Mouse (Mus musculus): ENCODE measurements around the gene Galnt15. TPM values are rescaled to one million over a fixed set of nuclear protein-coding genes. Genes with fewer than 3 reads are reported as not detected.

Gene Galnt15
- polyA plus RNA-seq, 1 experiment from 2014 or later, result 0.09 TPM

DNA sequence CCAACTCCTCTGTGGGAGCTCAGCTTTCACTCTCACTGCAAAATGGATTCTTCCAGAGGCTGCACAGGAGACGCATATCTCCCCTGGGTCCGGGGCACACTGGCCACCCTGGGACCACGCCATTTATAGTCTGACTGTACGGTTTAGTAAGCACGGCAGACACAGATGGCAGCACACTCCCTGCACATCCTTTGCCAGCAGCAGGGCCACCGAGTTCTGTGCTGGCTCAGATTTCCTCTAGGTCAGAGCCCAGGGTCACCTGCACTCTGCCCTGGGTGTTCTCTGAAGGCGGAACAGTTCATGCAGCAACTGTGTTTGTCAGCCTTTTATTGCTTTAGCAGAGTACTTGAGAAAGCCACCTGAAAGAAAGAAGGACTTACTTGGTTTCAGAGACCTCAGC is 45.1 kb downstream of the Galnt15 start:
- ATAC-seq (ENCODE audit: insufficient number of reproducible peaks, insufficient read depth, low FRiP score, low read depth), result no peak
- Histone ChIP-seq H3K4me1 (ENCODE audit: control insufficient read depth, insufficient read depth, low read length) (no peaks in the 10 kb centered on the region), H3K27me3 (ENCODE audit: control insufficient read depth, insufficient read depth, low read length) (no peaks in the 10 kb centered on the region), H3K9ac (replicated peaks; ENCODE audit: low read depth, low read length) (no peak overlapping the region), H3K9me3 (ENCODE audit: control insufficient read depth, low read depth, low read length) (no peaks in the 10 kb centered on the region), H3K36me3 (ENCODE audit: control insufficient read depth, insufficient read depth, low read length) (no peaks in the 10 kb centered on the region), H3K27ac (ENCODE audit: low read length) (no peak overlapping the region), H3K4me2 (replicated peaks; ENCODE audit: low read depth, low read length) (no peak overlapping the region), H3K4me3 (ENCODE audit: low read depth, low read length) (no peak overlapping the region)
- WGBS, result 63% methylated on average over 7 of the region's 7 CpGs

GRCm38 (mm10) chr14:32076896-32077575 is 48.2 kb downstream of the Galnt15 start:
- Histone ChIP-seq H3K27me3 (ENCODE audit: control insufficient read depth, insufficient read depth, low read length) (no peaks in the 10 kb centered on the region), H3K36me3 (ENCODE audit: control insufficient read depth, insufficient read depth, low read length) (peaks cover 6% of the 10 kb centered on the region; the same call in 1 of the 2 replicates), H3K4me3 (ENCODE audit: low read depth, low read length) (no peak overlapping the region), H3K4me1 (ENCODE audit: control insufficient read depth, insufficient read depth, low read length) (no peaks in the 10 kb centered on the region), H3K9me3 (ENCODE audit: control insufficient read depth, low read depth, low read length) (no peaks in the 10 kb centered on the region), H3K4me2 (replicated peaks; ENCODE audit: low read depth, low read length) (no peak overlapping the region), H3K9ac (replicated peaks; ENCODE audit: low read depth, low read length) (no peak overlapping the region), H3K27ac (ENCODE audit: low read length) (no peak overlapping the region)
- WGBS, result 47% methylated on average over 8 of the region's 8 CpGs
- ATAC-seq (ENCODE audit: insufficient number of reproducible peaks, insufficient read depth, low FRiP score, low read depth), result no peak

DNA sequence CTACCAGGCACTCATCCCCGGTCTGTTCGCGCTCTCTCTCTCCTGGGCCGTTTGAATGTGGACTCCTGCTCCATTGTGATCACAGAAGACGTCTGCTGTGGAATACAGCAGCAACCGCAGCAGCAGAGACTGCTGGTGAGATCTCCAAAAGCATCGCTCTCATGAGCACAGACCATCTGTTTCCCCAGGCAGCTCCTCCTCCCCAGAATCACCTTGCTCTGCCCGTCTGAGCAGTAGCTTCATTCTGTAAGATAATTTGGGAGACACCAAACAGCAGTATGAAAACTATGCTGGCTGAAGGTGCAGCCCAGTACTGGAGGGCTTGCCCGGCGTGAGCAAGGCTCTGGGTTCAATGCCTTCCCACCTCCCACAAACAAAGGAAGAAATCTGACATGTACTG is 52.2 kb downstream of the Galnt15 start:
- Histone ChIP-seq H3K9me3 (ENCODE audit: control insufficient read depth, low read depth, low read length) (no peaks in the 10 kb centered on the region), H3K4me1 (ENCODE audit: control insufficient read depth, insufficient read depth, low read length) (no peaks in the 10 kb centered on the region; the same call in 1 of the 2 replicates), H3K9ac (replicated peaks; ENCODE audit: low read depth, low read length) (no peak overlapping the region), H3K36me3 (ENCODE audit: control insufficient read depth, insufficient read depth, low read length) (peaks cover 15% of the 10 kb centered on the region), H3K27ac (ENCODE audit: low read length) (no peak overlapping the region), H3K4me3 (ENCODE audit: low read depth, low read length) (no peak overlapping the region), H3K4me2 (replicated peaks; ENCODE audit: low read depth, low read length) (no peak overlapping the region), H3K27me3 (ENCODE audit: control insufficient read depth, insufficient read depth, low read length) (no peaks in the 10 kb centered on the region)
- 81% methylated on average over 10 of the region's 10 CpGs for WGBS
- no peak for ATAC-seq (ENCODE audit: insufficient number of reproducible peaks, insufficient read depth, low FRiP score, low read depth)

DNA sequence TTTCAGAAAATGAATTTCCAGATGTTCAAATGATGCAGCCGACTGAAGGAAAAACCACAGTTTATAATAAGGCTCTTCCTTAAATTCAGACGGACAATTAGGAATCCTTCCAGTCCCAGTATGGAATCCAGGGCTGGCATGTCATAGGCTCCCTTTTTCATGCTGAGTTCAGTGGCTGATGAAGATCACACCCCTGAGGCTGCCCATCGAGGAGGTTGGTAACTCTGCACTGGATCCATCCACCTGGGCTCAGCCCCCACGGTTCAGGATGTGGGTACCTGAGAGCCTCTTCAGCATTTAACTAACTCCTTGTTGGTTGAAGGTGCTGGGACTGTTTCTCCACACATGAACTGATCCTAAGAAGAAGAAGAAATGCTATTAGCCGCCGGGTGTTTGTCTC is 54.1 kb downstream of the Galnt15 start:
- 93% methylated on average over 6 of the region's 6 CpGs for WGBS
- no peak for ATAC-seq (ENCODE audit: insufficient number of reproducible peaks, insufficient read depth, low FRiP score, low read depth)
- Histone ChIP-seq H3K4me3 (ENCODE audit: low read depth, low read length) (no peak overlapping the region), H3K4me2 (replicated peaks; ENCODE audit: low read depth, low read length) (no peak overlapping the region), H3K9me3 (ENCODE audit: control insufficient read depth, low read depth, low read length) (no peaks in the 10 kb centered on the region), H3K4me1 (ENCODE audit: control insufficient read depth, insufficient read depth, low read length) (peaks cover 6% of the 10 kb centered on the region; the same call in 1 of the 2 replicates), H3K9ac (replicated peaks; ENCODE audit: low read depth, low read length) (no peak overlapping the region), H3K27me3 (ENCODE audit: control insufficient read depth, insufficient read depth, low read length) (no peaks in the 10 kb centered on the region), H3K36me3 (ENCODE audit: control insufficient read depth, insufficient read depth, low read length) (peaks cover 15% of the 10 kb centered on the region), H3K27ac (ENCODE audit: low read length) (no peak overlapping the region)

DNA sequence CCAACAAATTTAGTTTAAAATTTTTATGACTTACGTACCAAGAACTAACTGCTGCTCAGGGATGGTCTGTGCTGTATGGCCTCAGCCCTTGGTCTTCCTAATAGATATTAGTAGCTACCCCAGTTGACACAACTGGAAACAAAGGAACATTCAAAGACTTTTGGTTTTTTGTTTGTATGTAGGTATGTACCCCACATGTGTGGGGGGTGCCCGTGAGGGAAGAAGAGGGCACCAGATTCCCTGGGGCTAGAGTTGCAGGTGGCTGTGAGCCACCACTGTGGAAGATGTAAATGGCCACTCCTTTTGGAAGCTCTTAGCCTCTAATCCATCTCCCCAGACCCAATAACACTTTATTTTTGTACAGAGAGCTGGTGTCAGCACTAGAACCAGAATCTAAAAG is 54.7 kb downstream of the Galnt15 start:
- no peak overlapping the region for H3K9ac ChIP-seq (replicated peaks; ENCODE audit: low read depth, low read length)
- H3K4me2 ChIP-seq (replicated peaks; ENCODE audit: low read depth, low read length), result no peak overlapping the region
- ATAC-seq (ENCODE audit: insufficient number of reproducible peaks, insufficient read depth, low FRiP score, low read depth), result no peak
- no peak overlapping the region for H3K27ac ChIP-seq (ENCODE audit: low read length)
- H3K4me1 ChIP-seq (ENCODE audit: control insufficient read depth, insufficient read depth, low read length), result peaks cover 6% of the 10 kb centered on the region; the same call in 1 of the 2 replicates
- WGBS, result 98% methylated on average over 2 of the region's 2 CpGs
- H3K4me3 ChIP-seq (ENCODE audit: low read depth, low read length), result no peak overlapping the region
- H3K27me3 ChIP-seq (ENCODE audit: control insufficient read depth, insufficient read depth, low read length), result no peaks in the 10 kb centered on the region
- peaks cover 15% of the 10 kb centered on the region for H3K36me3 ChIP-seq (ENCODE audit: control insufficient read depth, insufficient read depth, low read length)
- no peaks in the 10 kb centered on the region for H3K9me3 ChIP-seq (ENCODE audit: control insufficient read depth, low read depth, low read length)

GRCm38 (mm10) chr14:32084761-32085485 is 56.1 kb downstream of the Galnt15 start, which contains the start of gene Oxnad1:
Oxnad1 (plus strand) TSS chr14:32085374.
- H3K4me2 ChIP-seq (replicated peaks; ENCODE audit: low read depth, low read length), result peak within 1 kb of the TSS; percentile 64
- H3K4me3 ChIP-seq (ENCODE audit: low read depth, low read length), result peak within 1 kb of the TSS; percentile 56
- H3K9me3 ChIP-seq (ENCODE audit: control insufficient read depth, low read depth, low read length), result no peaks in the 10 kb centered on the region
- H3K36me3 ChIP-seq (ENCODE audit: control insufficient read depth, insufficient read depth, low read length), result peaks cover 15% of the 10 kb centered on the region
- peak within 1 kb of the TSS; percentile 84 for H3K27ac ChIP-seq (ENCODE audit: low read length)
- peak within 1 kb of the TSS; percentile 22 for H3K9ac ChIP-seq (replicated peaks; ENCODE audit: low read depth, low read length)
- peak; percentile 95 for ATAC-seq (ENCODE audit: insufficient number of reproducible peaks, insufficient read depth, low FRiP score, low read depth)
- H3K4me1 ChIP-seq (ENCODE audit: control insufficient read depth, insufficient read depth, low read length), result peaks cover 6% of the 10 kb centered on the region; the same call in 1 of the 2 replicates
- no peaks in the 10 kb centered on the region for H3K27me3 ChIP-seq (ENCODE audit: control insufficient read depth, insufficient read depth, low read length)
- 2% methylated on average over 22 of the region's 22 CpGs for WGBS

GRCm38 (mm10) chr14:32085486-32086201 is 56.9 kb downstream of the Galnt15 start, which contains the start of gene Dph3:
Dph3 (minus strand) TSS chr14:32085729.
- peak within 1 kb of the TSS; percentile 22 for H3K9ac ChIP-seq (replicated peaks; ENCODE audit: low read depth, low read length)
- no peaks in the 10 kb centered on the region for H3K9me3 ChIP-seq (ENCODE audit: control insufficient read depth, low read depth, low read length)
- H3K4me1 ChIP-seq (ENCODE audit: control insufficient read depth, insufficient read depth, low read length), result peaks cover 6% of the 10 kb centered on the region; the same call in 1 of the 2 replicates
- peak within 1 kb of the TSS; percentile 56 for H3K4me3 ChIP-seq (ENCODE audit: low read depth, low read length)
- peak within 1 kb of the TSS; percentile 64 for H3K4me2 ChIP-seq (replicated peaks; ENCODE audit: low read depth, low read length)
- peak within 1 kb of the TSS; percentile 84 for H3K27ac ChIP-seq (ENCODE audit: low read length)
- ATAC-seq (ENCODE audit: insufficient number of reproducible peaks, insufficient read depth, low FRiP score, low read depth), result peak; percentile 98
- H3K27me3 ChIP-seq (ENCODE audit: control insufficient read depth, insufficient read depth, low read length), result no peaks in the 10 kb centered on the region
- under 1% methylated on average over 43 of the region's 43 CpGs for WGBS
- peaks cover 15% of the 10 kb centered on the region for H3K36me3 ChIP-seq (ENCODE audit: control insufficient read depth, insufficient read depth, low read length)

DNA sequence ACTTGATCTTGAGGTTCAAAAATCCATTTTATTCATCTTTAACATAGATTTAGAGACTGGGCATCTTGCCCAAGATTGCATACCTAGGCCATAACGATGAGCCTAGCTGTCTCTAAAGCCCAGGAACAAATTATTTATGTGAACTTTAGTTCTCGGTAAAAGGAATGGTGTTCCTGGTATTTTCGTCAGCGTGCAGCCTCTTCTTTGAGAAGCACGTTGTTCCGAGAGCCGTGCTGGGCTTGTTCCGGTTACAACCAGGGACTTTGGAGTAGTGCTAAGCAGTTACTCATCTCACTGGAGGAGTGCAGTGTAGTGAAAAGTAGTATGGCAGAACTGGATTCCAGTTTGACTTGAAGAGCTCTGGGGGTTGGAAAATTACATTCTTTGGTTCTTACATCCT is 57.4 kb downstream of the Galnt15 start:
- peak overlapping the region; percentile 56 for H3K4me3 ChIP-seq (ENCODE audit: low read depth, low read length)
- peak overlapping the region; percentile 64 for H3K4me2 ChIP-seq (replicated peaks; ENCODE audit: low read depth, low read length)
- 20% methylated on average over 8 of the region's 8 CpGs for WGBS
- ATAC-seq (ENCODE audit: insufficient number of reproducible peaks, insufficient read depth, low FRiP score, low read depth), result no peak
- H3K9me3 ChIP-seq (ENCODE audit: control insufficient read depth, low read depth, low read length), result no peaks in the 10 kb centered on the region
- H3K27ac ChIP-seq (ENCODE audit: low read length), result peak overlapping the region; percentile 75
- H3K4me1 ChIP-seq (ENCODE audit: control insufficient read depth, insufficient read depth, low read length), result peaks cover 6% of the 10 kb centered on the region; the same call in 1 of the 2 replicates
- H3K27me3 ChIP-seq (ENCODE audit: control insufficient read depth, insufficient read depth, low read length), result no peaks in the 10 kb centered on the region
- peaks cover 15% of the 10 kb centered on the region for H3K36me3 ChIP-seq (ENCODE audit: control insufficient read depth, insufficient read depth, low read length)
- peak overlapping the region; percentile 19; the same call in 1 of the 2 replicates for H3K9ac ChIP-seq (replicated peaks; ENCODE audit: low read depth, low read length)
